Mouse (Mus musculus): ENCODE measurements around the gene Kifc3. TPM values are rescaled to one million over a fixed set of nuclear protein-coding genes. Genes with fewer than 3 reads are reported as not detected.
"Not testable (repeated sequence)": the region's sequence is repeated elsewhere in the genome, so short reads cannot be mapped to it uniquely, and the experiment has no call there.

Kifc3 gene
- polyA plus RNA-seq, 1 experiment from 2014 or later, result 5.7 TPM

DNA sequence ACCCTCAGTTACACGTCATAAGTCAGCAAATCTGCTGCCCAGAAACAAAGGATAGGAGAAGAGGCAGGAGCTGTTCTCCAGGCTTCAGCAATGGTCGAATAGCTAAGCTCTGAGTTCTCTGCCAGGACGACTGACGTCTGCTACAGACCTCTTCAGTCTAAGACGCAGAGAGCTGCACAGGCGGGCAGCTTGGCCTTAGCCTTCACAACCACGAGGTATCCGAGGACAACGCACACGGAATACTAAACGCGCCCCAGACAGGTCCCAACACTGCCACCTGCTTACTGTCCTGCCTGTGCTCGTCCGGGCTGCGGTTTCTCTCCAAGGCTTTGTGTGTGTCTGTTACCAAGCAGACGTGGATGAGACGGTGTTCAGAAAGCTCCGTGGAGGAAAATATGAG, 26.8 kb downstream of the Kifc3 start:
- no peak overlapping the region for H3K27ac ChIP-seq (ENCODE audit: low read depth, low read length)
- 62% methylated on average over 18 of the region's 18 CpGs for WGBS (ENCODE audit: insufficient replicate concordance)

DNA sequence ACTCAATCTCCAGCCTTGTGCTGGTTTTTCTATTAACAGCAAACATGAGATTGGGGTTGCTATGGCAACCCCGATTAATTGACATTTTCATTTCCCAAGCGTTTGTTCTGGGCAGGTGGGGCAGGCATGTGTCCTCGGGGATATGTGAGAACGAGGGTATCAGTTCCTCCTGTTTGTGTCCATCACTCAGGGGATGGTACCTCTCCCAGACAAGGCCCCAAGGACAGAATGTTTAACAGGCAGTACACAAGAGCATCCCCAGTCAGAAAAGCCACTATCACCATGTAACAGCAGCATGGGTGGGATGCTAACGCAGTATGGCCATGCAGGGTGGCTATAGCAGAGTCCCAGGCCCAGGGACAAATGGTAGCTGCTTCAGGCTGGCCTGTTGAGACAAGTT, 27.3 kb downstream of the Kifc3 start:
- H3K36me3 ChIP-seq (ENCODE audit: control insufficient read depth, insufficient read depth, low read length), result no peaks in the 10 kb centered on the region
- H3K9me3 ChIP-seq (replicated peaks; ENCODE audit: control insufficient read depth, low read length), result no peaks in the 10 kb centered on the region
- H3K4me3 ChIP-seq (ENCODE audit: low read depth, low read length), result no peak overlapping the region
- WGBS (ENCODE audit: insufficient replicate concordance), result 72% methylated on average over 5 of the region's 5 CpGs
- H3K27me3 ChIP-seq (ENCODE audit: control insufficient read depth, insufficient read depth, low read length), result no peaks in the 10 kb centered on the region
- H3K4me2 ChIP-seq, result no peak overlapping the region
- no peaks in the 10 kb centered on the region; the same call in 1 of the 2 replicates for H3K4me1 ChIP-seq (ENCODE audit: control insufficient read depth, insufficient read depth, low read length)
- H3K9ac ChIP-seq (ENCODE audit: low read depth, low read length), result no peak overlapping the region
- no peak for ATAC-seq (replicated peaks; ENCODE audit: insufficient number of reproducible peaks, low FRiP score, low TSS enrichment)
- H3K27ac ChIP-seq (ENCODE audit: low read depth, low read length), result no peak overlapping the region

More for the DNA sequence above, 26.8 kb downstream of the Kifc3 start:
- Histone ChIP-seq H3K4me2 (no peak overlapping the region), H3K9ac (ENCODE audit: low read depth, low read length) (no peak overlapping the region), H3K36me3 (ENCODE audit: control insufficient read depth, insufficient read depth, low read length) (no peaks in the 10 kb centered on the region), H3K4me3 (ENCODE audit: low read depth, low read length) (no peak overlapping the region), H3K9me3 (replicated peaks; ENCODE audit: control insufficient read depth, low read length) (no peaks in the 10 kb centered on the region), H3K27me3 (ENCODE audit: control insufficient read depth, insufficient read depth, low read length) (no peaks in the 10 kb centered on the region), H3K4me1 (ENCODE audit: control insufficient read depth, insufficient read depth, low read length) (no peaks in the 10 kb centered on the region; the same call in 1 of the 2 replicates)
- no peak for ATAC-seq (replicated peaks; ENCODE audit: insufficient number of reproducible peaks, low FRiP score, low TSS enrichment)

GRCm38 (mm10) chr8:95172433-95172832, 30.2 kb downstream of the Kifc3 start:
- Histone ChIP-seq H3K27ac (ENCODE audit: low read depth, low read length) (no peak overlapping the region), H3K4me3 (ENCODE audit: low read depth, low read length) (no peak overlapping the region), H3K27me3 (ENCODE audit: control insufficient read depth, insufficient read depth, low read length) (no peaks in the 10 kb centered on the region), H3K36me3 (ENCODE audit: control insufficient read depth, insufficient read depth, low read length) (no peaks in the 10 kb centered on the region), H3K9ac (ENCODE audit: low read depth, low read length) (no peak overlapping the region), H3K4me2 (no peak overlapping the region), H3K4me1 (ENCODE audit: control insufficient read depth, insufficient read depth, low read length) (no peaks in the 10 kb centered on the region), H3K9me3 (replicated peaks; ENCODE audit: control insufficient read depth, low read length) (no peaks in the 10 kb centered on the region)
- WGBS (ENCODE audit: insufficient replicate concordance), result 62% methylated on average over 5 of the region's 5 CpGs
- no peak for ATAC-seq (replicated peaks; ENCODE audit: insufficient number of reproducible peaks, low FRiP score, low TSS enrichment)

- no peak overlapping the region for H3K27ac ChIP-seq (ENCODE audit: low read depth, low read length)
- no peak for ATAC-seq (replicated peaks; ENCODE audit: insufficient number of reproducible peaks, low FRiP score, low TSS enrichment)
- H3K4me2 ChIP-seq, result no peak overlapping the region
- no peaks in the 10 kb centered on the region for H3K36me3 ChIP-seq (ENCODE audit: control insufficient read depth, insufficient read depth, low read length)
- 62% methylated on average over 5 of the region's 5 CpGs for WGBS (ENCODE audit: insufficient replicate concordance)
- H3K4me3 ChIP-seq (ENCODE audit: low read depth, low read length), result no peak overlapping the region
- H3K9ac ChIP-seq (ENCODE audit: low read depth, low read length), result no peak overlapping the region
- no peaks in the 10 kb centered on the region for H3K9me3 ChIP-seq (replicated peaks; ENCODE audit: control insufficient read depth, low read length)
- H3K4me1 ChIP-seq (ENCODE audit: control insufficient read depth, insufficient read depth, low read length), result no peaks in the 10 kb centered on the region
- 0 out of 2 replicates have a peak, but pooled peaks cover 2% of the 10 kb centered on the region for H3K27me3 ChIP-seq (ENCODE audit: control insufficient read depth, insufficient read depth, low read length)
These were observed 34.9 kb downstream of the Kifc3 start for GRCm38 (mm10) chr8:95167726-95168125.

- ATAC-seq (replicated peaks; ENCODE audit: insufficient number of reproducible peaks, low FRiP score, low TSS enrichment), result no peak
- 0 out of 2 replicates have a peak, but pooled peaks cover 2% of the 10 kb centered on the region for H3K27me3 ChIP-seq (ENCODE audit: control insufficient read depth, insufficient read depth, low read length)
- H3K9me3 ChIP-seq (replicated peaks; ENCODE audit: control insufficient read depth, low read length), result no peaks in the 10 kb centered on the region
- H3K4me2 ChIP-seq, result no peak overlapping the region
- no peak overlapping the region for H3K4me3 ChIP-seq (ENCODE audit: low read depth, low read length)
- no peak overlapping the region for H3K27ac ChIP-seq (ENCODE audit: low read depth, low read length)
- 79% methylated on average over 7 of the region's 7 CpGs for WGBS (ENCODE audit: insufficient replicate concordance)
- H3K4me1 ChIP-seq (ENCODE audit: control insufficient read depth, insufficient read depth, low read length), result no peaks in the 10 kb centered on the region
- H3K9ac ChIP-seq (ENCODE audit: low read depth, low read length), result no peak overlapping the region
- no peaks in the 10 kb centered on the region for H3K36me3 ChIP-seq (ENCODE audit: control insufficient read depth, insufficient read depth, low read length)
These were observed 36.2 kb downstream of the Kifc3 start for GRCm38 (mm10) chr8:95166400-95166799.

DNA sequence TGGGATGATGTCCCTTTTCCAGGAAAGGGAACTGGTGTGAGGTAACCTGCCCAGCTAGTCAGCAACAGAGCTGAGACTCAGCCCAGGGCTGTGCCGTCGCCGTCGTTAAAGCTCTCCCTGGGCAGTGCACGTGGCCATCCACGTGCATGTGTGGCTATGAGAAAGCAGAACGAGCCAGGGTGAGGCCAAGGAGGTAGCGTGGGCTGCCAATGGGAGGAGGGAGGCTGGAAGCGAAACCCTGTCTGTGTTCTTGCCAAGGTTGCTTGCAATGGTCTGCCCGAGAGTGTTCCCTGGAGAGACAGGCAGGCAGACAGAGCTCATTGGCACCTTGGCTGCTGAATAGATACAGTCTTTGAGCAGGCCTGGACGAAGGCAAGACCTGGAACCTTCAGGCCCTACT, 36.7 kb downstream of the Kifc3 start:
- H3K9me3 ChIP-seq (replicated peaks; ENCODE audit: control insufficient read depth, low read length), result no peaks in the 10 kb centered on the region
- H3K9ac ChIP-seq (ENCODE audit: low read depth, low read length), result no peak overlapping the region
- H3K4me1 ChIP-seq (ENCODE audit: control insufficient read depth, insufficient read depth, low read length), result no peaks in the 10 kb centered on the region
- ATAC-seq (replicated peaks; ENCODE audit: insufficient number of reproducible peaks, low FRiP score, low TSS enrichment), result no peak
- H3K4me3 ChIP-seq (ENCODE audit: low read depth, low read length), result no peak overlapping the region
- no peak overlapping the region for H3K27ac ChIP-seq (ENCODE audit: low read depth, low read length)
- no peaks in the 10 kb centered on the region for H3K36me3 ChIP-seq (ENCODE audit: control insufficient read depth, insufficient read depth, low read length)
- 0 out of 2 replicates have a peak, but pooled peaks cover 2% of the 10 kb centered on the region for H3K27me3 ChIP-seq (ENCODE audit: control insufficient read depth, insufficient read depth, low read length)
- H3K4me2 ChIP-seq, result no peak overlapping the region
- 76% methylated on average over 11 of the region's 11 CpGs for WGBS (ENCODE audit: insufficient replicate concordance)

GRCm38 (mm10) chr8:95164469-95164868, 38.1 kb downstream of the Kifc3 start:
- no peaks in the 10 kb centered on the region for H3K4me1 ChIP-seq (ENCODE audit: control insufficient read depth, insufficient read depth, low read length)
- no peaks in the 10 kb centered on the region for H3K36me3 ChIP-seq (ENCODE audit: control insufficient read depth, insufficient read depth, low read length)
- H3K27me3 ChIP-seq (ENCODE audit: control insufficient read depth, insufficient read depth, low read length), result 0 out of 2 replicates have a peak, but pooled peaks cover 2% of the 10 kb centered on the region
- no peak overlapping the region for H3K4me2 ChIP-seq
- 53% methylated on average over 7 of the region's 7 CpGs for WGBS (ENCODE audit: insufficient replicate concordance)
- no peak overlapping the region for H3K9ac ChIP-seq (ENCODE audit: low read depth, low read length)
- no peaks in the 10 kb centered on the region for H3K9me3 ChIP-seq (replicated peaks; ENCODE audit: control insufficient read depth, low read length)
- H3K4me3 ChIP-seq (ENCODE audit: low read depth, low read length), result no peak overlapping the region
- no peak for ATAC-seq (replicated peaks; ENCODE audit: insufficient number of reproducible peaks, low FRiP score, low TSS enrichment)
- no peak overlapping the region for H3K27ac ChIP-seq (ENCODE audit: low read depth, low read length)

GRCm38 (mm10) chr8:95163969-95164368, 38.6 kb downstream of the Kifc3 start:
- not testable (repeated sequence) for ATAC-seq (replicated peaks; ENCODE audit: insufficient number of reproducible peaks, low FRiP score, low TSS enrichment); H3K4me1 ChIP-seq (ENCODE audit: control insufficient read depth, insufficient read depth, low read length); H3K9ac ChIP-seq (ENCODE audit: low read depth, low read length); H3K9me3 ChIP-seq (replicated peaks; ENCODE audit: control insufficient read depth, low read length); H3K4me3 ChIP-seq (ENCODE audit: low read depth, low read length); H3K27me3 ChIP-seq (ENCODE audit: control insufficient read depth, insufficient read depth, low read length); H3K36me3 ChIP-seq (ENCODE audit: control insufficient read depth, insufficient read depth, low read length); H3K4me2 ChIP-seq; H3K27ac ChIP-seq (ENCODE audit: low read depth, low read length)
- 79% methylated on average over 2 of the region's 2 CpGs for WGBS (ENCODE audit: insufficient replicate concordance)

DNA sequence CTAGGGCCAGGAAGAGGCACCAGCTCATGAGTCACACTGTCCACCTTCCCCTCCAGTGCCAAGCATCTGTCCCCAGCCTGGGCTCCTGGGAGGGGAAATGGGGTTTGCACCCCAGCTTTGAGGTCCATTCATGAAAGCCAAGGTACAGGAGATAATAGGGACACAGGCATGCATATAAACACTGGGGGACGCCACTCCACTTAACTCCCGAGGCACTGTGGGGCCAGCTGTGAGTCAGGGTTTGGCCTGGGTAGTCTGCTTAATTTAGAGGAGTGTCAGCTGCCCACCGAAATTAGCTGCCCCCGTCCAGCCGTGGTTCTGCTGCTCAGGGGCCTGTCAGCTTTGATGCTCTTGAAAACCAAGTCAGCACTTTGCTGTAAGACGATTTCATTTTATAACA, 39.8 kb downstream of the Kifc3 start:
- Histone ChIP-seq H3K27ac (ENCODE audit: low read depth, low read length) (no peak overlapping the region), H3K4me1 (ENCODE audit: control insufficient read depth, insufficient read depth, low read length) (no peaks in the 10 kb centered on the region), H3K36me3 (ENCODE audit: control insufficient read depth, insufficient read depth, low read length) (no peaks in the 10 kb centered on the region), H3K4me2 (no peak overlapping the region), H3K9me3 (replicated peaks; ENCODE audit: control insufficient read depth, low read length) (no peaks in the 10 kb centered on the region), H3K9ac (ENCODE audit: low read depth, low read length) (no peak overlapping the region), H3K4me3 (ENCODE audit: low read depth, low read length) (no peak overlapping the region), H3K27me3 (ENCODE audit: control insufficient read depth, insufficient read depth, low read length) (0 out of 2 replicates have a peak, but pooled peaks cover 2% of the 10 kb centered on the region)
- 40% methylated on average over 6 of the region's 6 CpGs for WGBS (ENCODE audit: insufficient replicate concordance)
- no peak for ATAC-seq (replicated peaks; ENCODE audit: insufficient number of reproducible peaks, low FRiP score, low TSS enrichment)

All from heart, embryonic 11.5 days (tissue).